Mouse (Mus musculus) liver, adult 2 months (tissue): ENCODE measurements around the gene Sec16b. TPM values are rescaled to one million over a fixed set of nuclear protein-coding genes. Genes with fewer than 3 reads are reported as not detected.

ENCODE experiments used
- DNase-seq: peaks from one replicate; pipeline ENCODE4 v3.0.0-alpha.2; 2011; ENCODE audit warnings: low read depth, low spot score; ENCODE audit errors: extremely low read depth
- H3K27ac ChIP-seq: fragments of 200-500 bp; replicated peaks from 2 replicates; pipeline ENCODE4 v1.5.1; 2012; ENCODE audit warnings: low read depth, mild to moderate bottlenecking, control low read depth, inconsistent platforms, low read length; ENCODE audit not compliant: insufficient read depth
- H3K27me3 ChIP-seq: fragments of 200-500 bp; 2 replicates; pipeline ENCODE4 v1.6.1; 2012; ENCODE audit warnings: mild to moderate bottlenecking, moderate library complexity, low read length, inconsistent platforms; ENCODE audit not compliant: control insufficient read depth, insufficient read depth
- H3K36me3 ChIP-seq: fragments of 200-500 bp; 2 replicates; pipeline ENCODE4 v1.6.1; 2012; ENCODE audit warnings: low read length, inconsistent platforms; ENCODE audit not compliant: control insufficient read depth, insufficient read depth
- H3K4me1 ChIP-seq: fragments of 200-500 bp; 2 replicates; pipeline ENCODE4 v1.6.1; 2011; ENCODE audit warnings: low read length; ENCODE audit not compliant: control insufficient read depth, insufficient read depth
- H3K4me3 ChIP-seq: fragments of 200-500 bp; 2 replicates; pipeline ENCODE4 v1.5.1; 2011; ENCODE audit warnings: low read depth, mild to moderate bottlenecking, control low read depth, low read length, moderate library complexity; ENCODE audit not compliant: insufficient read depth
- H3K79me2 ChIP-seq: fragments of 200-500 bp; 2 replicates; pipeline ENCODE4 v1.6.1; 2012; ENCODE audit warnings: inconsistent platforms, mild to moderate bottlenecking, low read length, moderate library complexity; ENCODE audit not compliant: control insufficient read depth, insufficient read depth
- H3K9ac ChIP-seq: fragments of 200-500 bp; 2 replicates; pipeline ENCODE4 v1.6.1; 2012; ENCODE audit warnings: low read depth, mild to moderate bottlenecking, control low read depth, inconsistent platforms, low read length
- CTCF ChIP-seq: fragments of 200-500 bp; IDR thresholded peaks from 2 replicates; pipeline ENCODE4 v1.5.1; 2011; ENCODE audit warnings: low read depth, low read length, control low read depth
- POLR2A ChIP-seq: fragments of 200-500 bp; IDR thresholded peaks from 2 replicates; pipeline ENCODE4 v1.6.1; 2011; ENCODE audit warnings: low read length, control low read depth; ENCODE audit not compliant: insufficient read depth; ENCODE audit errors: extremely low read depth
- WGBS: fragments of 180-500 bp; shearing (Covaris S2); methylation state at CpG from one replicate; pipeline ENCODE4 v1.1.7; 2018; 5-methylcytosine and 5-hydroxymethylcytosine counted together
- polyA plus RNA-seq: library from polyadenylated mRNA; depleted of rRNA; stranded (reverse); fragments of >200 nt; gene quantifications from 2 replicates; pipeline ENCODE4 v1.2.3, GENCODE M21; 2012
- total RNA-seq: library from RNA; depleted of rRNA; stranded (reverse); fragments of >200 nt; gene quantifications from 2 replicates; pipeline ENCODE4 v1.2.3, GENCODE M21; 2014

The Sec16b gene
- total and polyA plus RNA-seq, 2 experiments: 47.4 to 52.2 TPM

- Histone ChIP-seq H3K27me3 (no peaks in the 10 kb centered on the region), H3K36me3 (no peaks in the 10 kb centered on the region), H3K9ac (no peak overlapping the region), H3K27ac (no peak overlapping the region), H3K4me1 (no peaks in the 10 kb centered on the region), H3K79me2 (no peaks in the 10 kb centered on the region), H3K4me3 (no peak overlapping the region)
- TF ChIP-seq POLR2A (no peak), CTCF (no peak)
- WGBS: 63% methylated on average over 9 of the region's 9 CpGs
- peak; percentile 16 for DNase-seq
Measured at GRCm38 (mm10) chr1:157480090-157480489, 26.4 kb upstream of the Sec16b start.

DNA sequence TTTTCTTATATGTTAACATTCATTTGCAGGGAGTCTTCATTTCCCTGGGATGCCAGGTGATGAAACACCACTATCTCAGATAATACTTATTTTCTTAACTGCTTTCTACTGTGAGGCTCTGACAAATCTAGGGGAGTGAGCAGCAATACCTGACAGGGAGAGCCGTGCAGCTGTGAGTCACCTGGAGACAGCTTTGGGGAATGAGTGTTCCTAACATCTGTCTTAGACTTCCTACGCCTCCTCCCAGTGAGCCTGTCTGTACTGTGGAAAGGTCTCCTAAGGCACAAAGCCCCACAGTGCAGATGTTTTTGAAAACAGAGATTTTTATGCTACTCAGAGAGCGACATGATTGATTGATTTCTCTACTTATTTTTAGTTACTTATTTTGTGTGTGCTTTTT is 25.6 kb upstream of the Sec16b start:
- TF ChIP-seq CTCF (no peak), POLR2A (no peak)
- Histone ChIP-seq H3K4me1 (no peaks in the 10 kb centered on the region), H3K27ac (no peak overlapping the region), H3K27me3 (no peaks in the 10 kb centered on the region), H3K9ac (no peak overlapping the region), H3K4me3 (no peak overlapping the region), H3K79me2 (no peaks in the 10 kb centered on the region), H3K36me3 (no peaks in the 10 kb centered on the region)
- WGBS: 84% methylated on average over 3 of the region's 3 CpGs
- no peak for DNase-seq

DNA sequence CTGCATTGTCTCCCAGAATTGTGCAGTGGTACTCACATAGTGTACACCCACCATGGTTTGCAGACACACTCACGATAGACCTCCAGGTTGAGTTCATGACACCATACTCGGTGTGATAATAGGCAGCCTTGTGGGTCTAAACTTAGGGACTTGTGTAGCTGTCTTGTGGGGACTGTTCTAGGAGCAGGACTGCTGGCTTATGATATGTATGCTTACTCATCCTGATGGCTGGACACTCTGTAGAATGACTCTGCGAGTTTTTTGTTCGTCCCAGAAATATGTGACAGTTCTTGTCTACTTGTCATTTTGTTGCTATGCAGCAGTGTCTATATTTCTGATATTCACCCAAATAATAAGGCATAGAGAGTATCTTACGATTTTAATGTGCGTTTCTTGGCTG is 24.9 kb upstream of the Sec16b start:
- Histone ChIP-seq H3K27ac (no peak overlapping the region), H3K9ac (no peak overlapping the region), H3K4me1 (no peaks in the 10 kb centered on the region), H3K4me3 (no peak overlapping the region), H3K79me2 (no peaks in the 10 kb centered on the region), H3K36me3 (no peaks in the 10 kb centered on the region), H3K27me3 (no peaks in the 10 kb centered on the region)
- 96% methylated on average over 6 of the region's 6 CpGs for WGBS
- no peak for DNase-seq
- TF ChIP-seq CTCF (no peak), POLR2A (no peak)

- no peaks in the 10 kb centered on the region for H3K79me2 ChIP-seq
- WGBS: 93% methylated on average over 4 of the region's 4 CpGs
- H3K27ac ChIP-seq: no peak overlapping the region
- H3K27me3 ChIP-seq: no peaks in the 10 kb centered on the region
- TF ChIP-seq POLR2A (no peak), CTCF (no peak)
- DNase-seq: no peak
- H3K36me3 ChIP-seq: no peaks in the 10 kb centered on the region
- no peaks in the 10 kb centered on the region for H3K4me1 ChIP-seq
- H3K4me3 ChIP-seq: no peak overlapping the region
- H3K9ac ChIP-seq: no peak overlapping the region
Measured at GRCm38 (mm10) chr1:157484161-157484560, 22.4 kb upstream of the Sec16b start.

DNA sequence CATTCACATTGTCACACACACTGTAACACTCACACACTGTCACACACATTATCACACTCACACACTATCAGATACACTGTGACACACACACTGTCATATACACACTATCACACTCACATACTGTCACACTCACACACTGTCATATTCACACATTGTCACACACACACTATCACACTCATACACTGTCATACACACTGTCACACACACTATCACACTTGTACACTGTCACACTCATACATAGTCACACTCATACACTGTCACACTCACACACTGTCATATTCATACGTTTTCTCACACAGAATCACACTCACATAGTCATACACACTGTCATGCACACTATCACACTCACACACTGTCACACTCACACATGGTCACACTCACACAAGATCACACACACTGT is 5.9 kb upstream of the Sec16b start:
- TF ChIP-seq POLR2A: no peak
- TF ChIP-seq CTCF: no peak
- WGBS: 98% methylated on average over 1 of the region's 1 CpGs

DNA sequence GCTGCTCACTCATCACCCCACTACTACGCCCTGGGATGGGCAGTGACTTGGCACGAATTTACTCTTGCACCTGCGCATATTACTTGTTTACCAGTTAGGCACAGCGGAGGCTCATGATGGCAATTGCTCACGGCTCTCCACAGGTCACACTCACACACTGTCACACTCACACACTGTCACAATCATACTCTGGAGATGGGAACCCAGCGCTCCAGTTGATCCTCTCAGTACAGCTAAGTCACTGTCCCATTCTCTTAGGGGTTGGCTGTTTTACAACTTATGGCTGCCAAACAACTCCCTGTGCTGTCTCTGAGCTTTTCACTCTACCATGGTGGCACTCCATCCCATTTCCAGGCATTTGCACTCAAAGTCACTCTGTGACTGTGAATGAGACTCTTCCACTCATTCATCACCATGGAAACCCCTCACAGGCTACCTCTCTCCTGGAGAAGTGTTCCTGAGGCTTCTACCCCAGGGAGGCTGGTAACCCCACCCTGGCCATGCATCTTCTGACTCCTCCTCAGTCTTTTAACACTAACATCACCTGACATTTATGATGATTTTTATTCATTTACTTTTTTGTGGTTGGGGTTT is 5.1 kb upstream of the Sec16b start:
- Histone ChIP-seq H3K27ac (no peak overlapping the region), H3K4me3 (no peak overlapping the region), H3K79me2 (no peaks in the 10 kb centered on the region; the same call in 1 of the 2 replicates), H3K36me3 (no peaks in the 10 kb centered on the region), H3K4me1 (peaks cover 2% of the 10 kb centered on the region; the same call in 1 of the 2 replicates), H3K27me3 (no peaks in the 10 kb centered on the region), H3K9ac (no peak overlapping the region)
- TF ChIP-seq POLR2A: no peak
- no peak for TF ChIP-seq CTCF
- WGBS: 95% methylated on average over 6 of the region's 6 CpGs
- no peak for DNase-seq

More for the DNA sequence above, 5.9 kb upstream of the Sec16b start:
- Histone ChIP-seq H3K36me3 (no peaks in the 10 kb centered on the region), H3K27me3 (no peaks in the 10 kb centered on the region), H3K27ac (no peak overlapping the region), H3K79me2 (no peaks in the 10 kb centered on the region; the same call in 1 of the 2 replicates), H3K4me3 (no peak overlapping the region), H3K4me1 (peaks cover 2% of the 10 kb centered on the region; the same call in 1 of the 2 replicates), H3K9ac (no peak overlapping the region)
- no peak for DNase-seq
